Mouse (Mus musculus): ENCODE data around the gene Ddhd1.
A peak's percentile ranks its signal among the peaks of the same experiment; 100 is the strongest.

GRCm38 (mm10) chr14:45611654-45612053, 46.3 kb downstream of the Ddhd1 start:
- TF ChIP-seq NELFE (IDR thresholded peaks at IDR 0.05; ENCODE audit: low read depth, low read length) (no peak), CTCF (conservative IDR thresholded peaks at IDR 0.05 in 1 of 2, IDR thresholded peaks at IDR 0.05 in 1 of 2; ENCODE audit: low read depth in 2 of 2, low read length in 2 of 2) (peak; percentile 20 to 35; a peak in 2 of 4 replicates), RAD21 (IDR thresholded peaks at IDR 0.05; ENCODE audit: low read depth, low read length) (no peak), ELF1 (IDR thresholded peaks at IDR 0.05; ENCODE audit: low read depth, low read length) (no peak), MAFK (IDR thresholded peaks at IDR 0.05; ENCODE audit: insufficient replicate concordance, low read length) (no peak), MXI1 (IDR thresholded peaks at IDR 0.05; ENCODE audit: low read depth, low read length) (no peak), USF1 (IDR thresholded peaks at IDR 0.05; ENCODE audit: low read depth, low read length) (no peak), POLR2A (IDR thresholded peaks at IDR 0.05; ENCODE audit: low read depth, low read length) (no peak), USF2 (conservative IDR thresholded peaks at IDR 0.05; ENCODE audit: low read depth, low read length) (no peak), E2F4 (IDR thresholded peaks at IDR 0.05; ENCODE audit: insufficient replicate concordance, low read depth, low read length) (no peak)

Measured in CH12.LX (cell line).